Mouse (Mus musculus) ovary, adult 2 months (tissue): ENCODE data around the gene Zfp108. TPM values are rescaled to one million over a fixed set of nuclear protein-coding genes. Genes with fewer than 3 reads are reported as not detected.

ENCODE experiments used
- polyA plus RNA-seq: library from polyadenylated mRNA; depleted of rRNA; stranded (reverse); fragments of >200 nt; gene quantifications from 2 replicates; pipeline ENCODE4 v1.2.3, GENCODE M21; 2012; rRNA removed

Zfp108 gene
- 2.1 and 2.2 TPM in 2 replicates for polyA plus RNA-seq

DNA sequence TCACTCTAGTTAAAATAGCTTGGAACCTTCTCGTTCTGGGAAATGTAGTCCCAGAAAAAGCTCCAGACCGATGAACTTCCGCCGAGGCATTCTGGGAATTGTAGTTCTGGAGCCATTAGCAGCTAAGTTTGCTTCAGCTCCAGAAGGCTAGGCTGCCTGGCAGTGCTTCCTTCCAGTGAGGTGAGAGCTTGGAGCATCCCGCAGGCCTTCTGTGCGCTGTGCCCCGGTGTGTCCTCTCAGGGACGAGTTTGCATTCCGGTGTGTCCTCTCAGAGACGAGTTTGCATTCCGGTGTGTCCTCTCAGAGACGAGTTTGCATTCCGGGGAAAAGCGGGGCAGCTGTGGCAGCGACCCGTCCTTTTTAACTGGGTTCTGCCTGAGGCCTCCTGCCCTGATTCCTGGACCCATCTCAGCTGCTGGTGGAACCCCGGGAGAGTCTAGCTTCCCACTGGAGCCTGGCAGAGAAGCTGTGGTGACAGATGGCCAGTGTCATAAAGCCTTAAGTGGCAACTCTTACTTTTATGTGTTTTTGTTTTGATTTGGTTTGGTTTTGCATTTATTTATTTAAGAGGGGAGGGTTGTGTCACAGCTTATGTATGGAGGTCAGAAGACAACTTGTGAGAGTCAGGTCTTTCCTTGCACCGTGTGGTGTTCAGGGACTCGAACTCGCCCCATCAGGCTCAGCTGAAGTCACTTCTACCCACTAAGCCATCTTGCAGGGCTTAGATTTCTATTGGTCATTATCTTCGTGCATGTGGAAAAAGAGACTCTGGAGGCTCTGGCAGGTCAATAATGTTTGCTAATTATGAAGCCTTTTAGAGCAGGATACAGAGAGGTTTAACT lies at the start of gene Zfp108:
Zfp108 (plus strand) TSS at position 162 of the 842 bp plus-strand sequence.

DNA sequence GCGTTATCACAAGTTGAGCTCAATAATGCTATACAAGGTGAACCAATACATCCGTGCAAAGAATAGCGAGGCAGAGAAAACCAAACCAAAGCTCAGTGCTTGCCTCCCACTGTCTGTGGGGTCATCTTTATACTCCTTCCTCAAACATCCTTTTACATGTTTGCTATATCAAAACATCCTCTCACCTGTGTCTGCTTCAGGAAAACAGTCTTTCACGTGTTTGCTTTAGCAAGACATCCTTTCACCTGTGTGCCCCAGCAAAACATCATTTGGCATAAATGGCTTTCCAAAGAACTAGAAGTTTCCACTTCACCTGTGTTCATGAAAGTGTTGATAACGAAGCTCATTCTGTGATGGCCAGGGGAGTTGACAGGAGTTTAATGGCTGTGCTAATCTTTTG lies 43.3 kb upstream of the Zfp108 start, which contains the start of gene Zfp111:
Zfp111 (minus strand) TSS at position 101 of the 400 bp plus-strand sequence.

DNA sequence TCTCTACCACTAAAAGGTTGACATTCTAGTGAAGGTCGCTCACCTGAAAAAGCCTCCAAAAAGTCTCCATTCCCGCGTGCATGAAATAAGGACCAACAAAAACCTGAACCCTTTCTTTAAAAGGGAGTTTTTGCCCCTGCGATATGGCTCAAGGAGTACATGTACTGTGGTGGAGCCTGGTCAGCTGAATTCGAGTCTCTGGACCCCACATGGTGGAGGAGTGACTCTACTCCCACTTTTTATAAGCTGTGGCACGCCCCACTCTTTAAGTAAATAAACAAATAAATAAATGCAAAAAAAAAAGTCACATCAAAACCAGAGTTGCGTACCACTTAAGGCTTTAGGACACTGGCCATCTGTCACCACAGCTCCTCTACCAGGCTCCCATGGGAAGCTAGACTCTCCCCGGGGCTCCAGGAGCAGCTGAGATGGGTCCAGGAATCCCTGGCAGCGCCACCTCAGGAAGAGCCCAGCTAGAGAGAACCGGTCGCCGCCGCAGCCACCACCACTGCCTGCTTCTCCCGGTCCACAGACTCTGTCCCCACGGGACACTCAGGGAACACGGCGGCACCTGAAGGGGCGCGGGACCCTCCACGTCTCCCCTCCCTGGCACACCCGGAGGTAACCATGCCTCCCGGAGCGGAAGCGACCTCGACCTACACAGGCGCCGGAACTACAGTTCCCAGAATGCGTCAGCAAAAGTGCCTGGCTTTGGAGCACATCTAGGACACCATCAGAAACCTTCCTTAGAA lies 17.4 kb upstream of the Zfp108 start, which contains the start of gene Zfp109:
Zfp109 (minus strand) TSS at position 521 of the 752 bp plus-strand sequence.

DNA sequence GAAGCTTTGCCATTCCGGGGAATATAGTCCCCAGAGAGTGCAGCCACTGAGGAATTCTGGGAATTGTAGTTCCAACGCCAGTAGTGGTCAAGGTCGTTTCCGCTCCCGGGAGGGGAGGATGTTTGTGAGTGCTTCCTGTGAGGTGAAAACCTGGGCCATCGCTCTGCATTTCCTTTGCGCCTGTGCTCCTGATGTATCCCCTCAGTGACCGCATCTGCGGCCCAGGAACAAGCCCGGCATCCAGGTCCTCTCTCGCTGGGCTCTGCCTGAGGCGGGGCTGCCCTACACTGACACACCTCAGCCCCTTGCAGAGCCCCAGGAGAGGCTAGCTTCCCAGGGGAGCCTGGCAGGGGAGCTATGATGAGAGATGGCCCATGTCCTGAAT lies 15.7 kb downstream of the Zfp108 start, which contains the start of gene Zfp93:
Zfp93 (plus strand) TSS at position 133 of the 385 bp plus-strand sequence.

DNA sequence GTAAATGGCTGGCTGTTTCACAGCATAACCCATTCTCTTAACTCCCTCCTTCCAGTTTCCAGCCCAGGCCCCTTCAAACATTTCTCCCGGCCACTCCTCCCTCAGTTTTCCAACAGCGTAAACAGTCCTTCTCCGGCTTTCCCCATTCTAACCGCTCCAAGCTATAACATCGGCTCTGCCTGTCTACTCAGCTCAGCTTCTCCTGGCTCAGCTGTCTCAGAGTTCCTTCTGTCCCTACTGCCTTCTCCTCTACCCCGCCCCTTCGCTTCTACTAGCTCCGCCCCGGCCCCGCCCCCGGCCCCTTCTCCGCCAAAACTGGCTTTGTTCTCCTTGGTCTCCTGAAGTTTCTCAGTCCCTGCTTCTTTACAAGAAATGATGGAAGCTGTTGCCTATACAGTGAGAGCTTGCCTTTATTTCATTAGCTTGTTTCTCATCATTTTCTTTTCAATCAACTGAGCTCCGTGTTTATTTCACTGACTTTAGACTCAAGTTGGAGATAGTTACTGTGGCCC lies 46.2 kb downstream of the Zfp108 start, which contains the start of gene Zfp61:
Zfp61 (minus strand) TSS at position 462 of the 512 bp plus-strand sequence.

Other genes with a start within 250 kb of the Zfp108 start
- gene Vmn1r183, start 201.5 kb upstream of the Zfp108 start, polyA plus RNA-seq: not detected in 2 replicates
- 17.2 and 18.5 TPM in 2 replicates for gene Zfp180, start 172.9 kb upstream of the Zfp108 start, polyA plus RNA-seq
- 2.7 TPM in 2 replicates for gene Zfp112, start 142.5 kb upstream of the Zfp108 start, polyA plus RNA-seq
- 6.5 and 8.0 TPM in 2 replicates for gene Zfp235, start 120.6 kb upstream of the Zfp108 start, polyA plus RNA-seq
- gene Zfp114, start 79.7 kb upstream of the Zfp108 start, polyA plus RNA-seq: 0.72 and 0.81 TPM in 2 replicates
- gene Zfp111, start 43.4 kb upstream of the Zfp108 start, polyA plus RNA-seq: 2.0 and 2.8 TPM in 2 replicates
- 1.6 and 2.5 TPM in 2 replicates for gene Zfp109, start 17.2 kb upstream of the Zfp108 start, polyA plus RNA-seq
- gene Zfp93, start 15.6 kb downstream of the Zfp108 start, polyA plus RNA-seq: 1.7 and 2.2 TPM in 2 replicates
- gene Zfp61, start 46.4 kb downstream of the Zfp108 start, polyA plus RNA-seq: 6.8 and 7.4 TPM in 2 replicates
- 8.5 and 9.3 TPM in 2 replicates for gene Zfp94, start 61.9 kb downstream of the Zfp108 start, polyA plus RNA-seq
- 0.52 and 0.53 TPM in 2 replicates for gene Tescl, start 79.1 kb downstream of the Zfp108 start, polyA plus RNA-seq
- not detected in 2 replicates for gene Lypd5, start 94.4 kb downstream of the Zfp108 start, polyA plus RNA-seq
- 26.2 and 26.4 TPM in 2 replicates for gene Kcnn4, start 115.5 kb downstream of the Zfp108 start, polyA plus RNA-seq
- 57.8 and 74.7 TPM in 2 replicates for gene Smg9, start 144.8 kb downstream of the Zfp108 start, polyA plus RNA-seq
- 0.09 and 0.11 TPM in 2 replicates for gene Irgc1, start 197.5 kb downstream of the Zfp108 start, polyA plus RNA-seq
- gene Plaur, start 207.7 kb downstream of the Zfp108 start, polyA plus RNA-seq: 14.4 and 15.2 TPM in 2 replicates
- 39.2 and 47.2 TPM in 2 replicates for gene Cadm4, start 227.2 kb downstream of the Zfp108 start, polyA plus RNA-seq